Mouse (Mus musculus) MEL (cell line): ENCODE data around the gene Gla. TPM values are rescaled to one million over a fixed set of nuclear protein-coding genes. Genes with fewer than 3 reads are reported as not detected.

Experiments used
- DNase-seq: peaks from one replicate; pipeline ENCODE4 v3.0.0; 2011; ENCODE audit warnings: low read depth, low spot score
- H3K27ac ChIP-seq: 2 replicates; pipeline ENCODE4 v1.5.1; 2012; ENCODE audit warnings: low read depth, mild to moderate bottlenecking, control low read depth, low read length, moderate library complexity; ENCODE audit not compliant: control insufficient read depth
- H3K27me3 ChIP-seq, 2 experiments: fragments of 150-350 bp in 1 of 2; sonication (generic) in 1 of 2; 2 replicates each; pipeline ENCODE4 v1.6.1; 2012; ENCODE audit warnings: low read length in 2 of 2, mild to moderate bottlenecking in 2 of 2, improper control_type of control experiment in 1 of 2, moderate library complexity in 1 of 2; ENCODE audit not compliant: insufficient read depth in 2 of 2, control insufficient read depth in 1 of 2
- H3K36me3 ChIP-seq, 2 experiments: 2 replicates each; pipeline ENCODE4 v1.6.1; 2012 to 2014; ENCODE audit warnings: low read length in 2 of 2, improper control_type of control experiment in 1 of 2, inconsistent platforms in 1 of 2, mild to moderate bottlenecking in 1 of 2; ENCODE audit not compliant: insufficient read depth in 2 of 2, control insufficient read depth in 1 of 2
- H3K4me1 ChIP-seq, 2 experiments: fragments of 150-350 bp in 1 of 2; sonication (generic) in 1 of 2; 2 replicates each; pipeline ENCODE4 v1.6.1; 2012; ENCODE audit warnings: low read length in 2 of 2, improper control_type of control experiment in 1 of 2, mild to moderate bottlenecking in 1 of 2; ENCODE audit not compliant: insufficient read depth in 2 of 2, control insufficient read depth in 1 of 2
- H3K4me3 ChIP-seq, 2 experiments: fragments of 150-350 bp in 1 of 2; sonication (generic) in 1 of 2; 2 replicates each; pipeline ENCODE4 v1.5.1; 2012; ENCODE audit warnings: low read depth in 2 of 2, low read length in 2 of 2, mild to moderate bottlenecking in 2 of 2, moderate library complexity in 2 of 2, control low read depth in 1 of 2, improper control_type of control experiment in 1 of 2; ENCODE audit not compliant: control insufficient read depth in 1 of 2, insufficient read depth in 1 of 2
- H3K79me2 ChIP-seq: 2 replicates; pipeline ENCODE4 v1.6.1; 2012; ENCODE audit warnings: mild to moderate bottlenecking, low read length, moderate library complexity; ENCODE audit not compliant: control insufficient read depth, poor library complexity, insufficient read depth
- H3K9ac ChIP-seq: 2 replicates; pipeline ENCODE4 v1.6.1; 2012; ENCODE audit warnings: low read depth, mild to moderate bottlenecking, control low read depth, low read length, moderate library complexity; ENCODE audit not compliant: control insufficient read depth, poor library complexity, severe bottlenecking
- H3K9me3 ChIP-seq: fragments of 150-350 bp; sonication (generic); replicated peaks from 2 replicates; pipeline ENCODE4 v1.6.1; 2012; ENCODE audit warnings: mild to moderate bottlenecking, low read length, improper control_type of control experiment, moderate library complexity; ENCODE audit not compliant: insufficient read depth
- BHLHE40 ChIP-seq: IDR thresholded peaks from 2 replicates; pipeline ENCODE4 v1.6.1; 2012; ENCODE audit warnings: low read depth, mild to moderate bottlenecking, inconsistent platforms, low read length, improper control_type of control experiment, borderline replicate concordance
- CHD1 ChIP-seq: IDR thresholded peaks from 2 replicates; pipeline ENCODE4 v1.6.1; 2012; ENCODE audit warnings: low read depth, mild to moderate bottlenecking, inconsistent platforms, low read length, improper control_type of control experiment
- CHD2 ChIP-seq: IDR thresholded peaks from 2 replicates; pipeline ENCODE4 v1.6.1; 2011; ENCODE audit warnings: low read length, improper control_type of control experiment
- CTCF ChIP-seq, 3 experiments: IDR thresholded peaks in 2 of 3; conservative IDR thresholded peaks in 1 of 3; 2 replicates each; pipeline ENCODE4 v1.5.1; 2011 to 2012; ENCODE audit warnings: low read length in 3 of 3, low read depth in 2 of 3, mild to moderate bottlenecking in 2 of 3, improper control_type of control experiment in 1 of 3, inconsistent platforms in 1 of 3, mixed read lengths in 1 of 3, moderate library complexity in 1 of 3; ENCODE audit not compliant: control insufficient read depth in 1 of 3, insufficient read depth in 1 of 3, poor library complexity in 1 of 3, severe bottlenecking in 1 of 3
- E2F4 ChIP-seq: IDR thresholded peaks from 2 replicates; pipeline ENCODE4 v1.6.1; 2011; ENCODE audit warnings: low read depth, low read length, improper control_type of control experiment, borderline replicate concordance
- EP300 ChIP-seq, 2 experiments: IDR thresholded peaks; 2 replicates each; pipeline ENCODE4 v1.6.1; 2011; ENCODE audit warnings: improper control_type of control experiment in 2 of 2, low read length in 2 of 2, low read depth in 1 of 2, mild to moderate bottlenecking in 1 of 2
- ETS1 ChIP-seq: IDR thresholded peaks from 2 replicates; pipeline ENCODE4 v1.6.1; 2012; ENCODE audit warnings: low read depth, mild to moderate bottlenecking, inconsistent platforms, low read length, improper control_type of control experiment, moderate library complexity
- GATA1 ChIP-seq: IDR thresholded peaks from 2 replicates; pipeline ENCODE4 v1.6.1; 2011; ENCODE audit warnings: low read depth, low read length, improper control_type of control experiment
- HCFC1 ChIP-seq: IDR thresholded peaks from 2 replicates; pipeline ENCODE4 v1.6.1; 2012; ENCODE audit warnings: low read depth, mild to moderate bottlenecking, inconsistent platforms, low read length, improper control_type of control experiment, moderate library complexity
- JUND ChIP-seq: IDR thresholded peaks from 2 replicates; pipeline ENCODE4 v1.6.1; 2011; ENCODE audit warnings: low read depth, mild to moderate bottlenecking, improper control_type of control experiment, low read length
- KAT2A ChIP-seq: conservative IDR thresholded peaks from 2 replicates; pipeline ENCODE4 v1.6.1; 2012; ENCODE audit warnings: low read depth, low read length, improper control_type of control experiment, inconsistent platforms
- MAFK ChIP-seq: IDR thresholded peaks from 2 replicates; pipeline ENCODE4 v1.6.1; 2011; ENCODE audit warnings: low read depth, mild to moderate bottlenecking, low read length, improper control_type of control experiment, borderline replicate concordance
- MAX ChIP-seq: IDR thresholded peaks from 2 replicates; pipeline ENCODE4 v1.6.1; 2011; ENCODE audit warnings: low read length, improper control_type of control experiment
- MAZ ChIP-seq: IDR thresholded peaks from 2 replicates; pipeline ENCODE4 v1.6.1; 2012; ENCODE audit warnings: low read depth, mild to moderate bottlenecking, inconsistent platforms, low read length, improper control_type of control experiment
- MEF2A ChIP-seq: IDR thresholded peaks from 2 replicates; pipeline ENCODE4 v1.6.1; 2014; ENCODE audit warnings: low read depth, mild to moderate bottlenecking, inconsistent platforms, low read length, improper control_type of control experiment; ENCODE audit not compliant: poor library complexity, insufficient replicate concordance, severe bottlenecking; ENCODE audit errors: extremely low read depth
- MYB ChIP-seq: IDR thresholded peaks from 2 replicates; pipeline ENCODE4 v1.6.1; 2011; ENCODE audit warnings: mild to moderate bottlenecking, low read depth, low read length, improper control_type of control experiment
- MYC ChIP-seq: IDR thresholded peaks from 2 replicates; pipeline ENCODE4 v1.6.1; 2011; ENCODE audit warnings: low read depth, mild to moderate bottlenecking, low read length, improper control_type of control experiment, moderate library complexity
- NELFE ChIP-seq: IDR thresholded peaks from 2 replicates; pipeline ENCODE4 v1.6.1; 2011; ENCODE audit warnings: low read depth, low read length, improper control_type of control experiment
- NRF1 ChIP-seq: IDR thresholded peaks from 2 replicates; pipeline ENCODE4 v1.6.1; 2014; ENCODE audit warnings: low read depth, mild to moderate bottlenecking, inconsistent platforms, low read length, improper control_type of control experiment, moderate library complexity; ENCODE audit not compliant: poor library complexity, insufficient read depth, severe bottlenecking
- POLR2A ChIP-seq, 2 experiments: IDR thresholded peaks; 2 replicates each; pipeline ENCODE4 v1.6.1; 2011 to 2012; ENCODE audit warnings: low read length in 2 of 2, mild to moderate bottlenecking in 2 of 2, control low read depth in 1 of 2, improper control_type of control experiment in 1 of 2, low read depth in 1 of 2, moderate library complexity in 1 of 2; ENCODE audit not compliant: control insufficient read depth in 1 of 2, insufficient read depth in 1 of 2, poor library complexity in 1 of 2
- POLR2AphosphoS2 ChIP-seq: IDR thresholded peaks from 2 replicates; pipeline ENCODE4 v1.6.1; 2011; ENCODE audit warnings: low read length, improper control_type of control experiment
- POLR2AphosphoS5 ChIP-seq: IDR thresholded peaks from 2 replicates; pipeline ENCODE4 v1.6.1; 2012; ENCODE audit warnings: low read depth, borderline replicate concordance, mild to moderate bottlenecking, inconsistent platforms, low read length, moderate library complexity, mixed read lengths
- RAD21 ChIP-seq: IDR thresholded peaks from 2 replicates; pipeline ENCODE4 v1.6.1; 2011; ENCODE audit warnings: mild to moderate bottlenecking, low read depth, low read length, improper control_type of control experiment
- RCOR1 ChIP-seq: IDR thresholded peaks from 2 replicates; pipeline ENCODE4 v1.6.1; 2012; ENCODE audit warnings: low read depth, mild to moderate bottlenecking, inconsistent platforms, low read length, improper control_type of control experiment
- SIN3A ChIP-seq: IDR thresholded peaks from 2 replicates; pipeline ENCODE4 v1.6.1; 2012; ENCODE audit warnings: low read length, improper control_type of control experiment, inconsistent platforms
- SMC3 ChIP-seq: IDR thresholded peaks from 2 replicates; pipeline ENCODE4 v1.6.1; 2011; ENCODE audit warnings: low read depth, low read length, improper control_type of control experiment
- TBP ChIP-seq: IDR thresholded peaks from 2 replicates; pipeline ENCODE4 v1.8.0; 2011; ENCODE audit warnings: low read depth, low read length, improper control_type of control experiment
- TCF12 ChIP-seq: IDR thresholded peaks from 2 replicates; pipeline ENCODE4 v1.6.1; 2014; ENCODE audit warnings: low read depth, mild to moderate bottlenecking, inconsistent platforms, low read length, improper control_type of control experiment, moderate library complexity
- UBTF ChIP-seq: IDR thresholded peaks from 2 replicates; pipeline ENCODE4 v1.6.1; 2012; ENCODE audit warnings: low read depth, mild to moderate bottlenecking, inconsistent platforms, low read length, improper control_type of control experiment, moderate library complexity, borderline replicate concordance; ENCODE audit not compliant: insufficient read depth
- USF1 ChIP-seq: IDR thresholded peaks from 2 replicates; pipeline ENCODE4 v1.6.1; 2014; ENCODE audit warnings: low read depth, mild to moderate bottlenecking, inconsistent platforms, low read length, improper control_type of control experiment, moderate library complexity
- USF2 ChIP-seq, 2 experiments: IDR thresholded peaks; 2 replicates each; pipeline ENCODE4 v1.6.1; 2011 to 2012; ENCODE audit warnings: improper control_type of control experiment in 2 of 2, low read length in 2 of 2, borderline replicate concordance in 1 of 2, inconsistent platforms in 1 of 2, low read depth in 1 of 2, mild to moderate bottlenecking in 1 of 2; ENCODE audit not compliant: insufficient read depth in 1 of 2
- ZC3H11A ChIP-seq: IDR thresholded peaks from 2 replicates; pipeline ENCODE4 v1.6.1; 2012; ENCODE audit warnings: low read depth, mild to moderate bottlenecking, inconsistent platforms, low read length, improper control_type of control experiment
- ZKSCAN1 ChIP-seq: IDR thresholded peaks from 2 replicates; pipeline ENCODE4 v1.6.1; 2012; ENCODE audit warnings: low read depth, mild to moderate bottlenecking, inconsistent platforms, low read length, improper control_type of control experiment, moderate library complexity
- ZMIZ1 ChIP-seq: IDR thresholded peaks from 2 replicates; pipeline ENCODE4 v1.6.1; 2012; ENCODE audit warnings: low read depth, mild to moderate bottlenecking, inconsistent platforms, low read length, improper control_type of control experiment, moderate library complexity
- ZNF384 ChIP-seq: IDR thresholded peaks from 2 replicates; pipeline ENCODE4 v1.6.1; 2012; ENCODE audit warnings: low read depth, mild to moderate bottlenecking, inconsistent platforms, low read length, improper control_type of control experiment
- polyA plus RNA-seq, 2 experiments: library from polyadenylated mRNA; stranded (reverse) in 1 of 2; unstranded in 1 of 2; fragments of >175 nt in 1 of 2; fragments of >200 nt in 1 of 2; gene quantifications; 2 replicates each; pipeline versions ENCODE4 v1.2.1 to v1.2.4; 2012; ENCODE audit warnings: low replicate concordance in 2 of 2, low read depth in 1 of 2; ENCODE audit not compliant: insufficient read length in 2 of 2, insufficient read depth in 1 of 2, missing spikeins in 1 of 2
- total RNA-seq: library from RNA; depleted of rRNA; stranded (reverse); fragments of 300-350 nt; gene quantifications from 2 replicates; pipeline ENCODE4 v1.2.3, GENCODE M21; 2012

Gene Gla
- total and polyA plus RNA-seq, 3 experiments: 10.2 to 17.0 TPM; not detected in 1

- Histone ChIP-seq H3K27ac (peak overlapping the region; percentile 83), H3K79me2 (no peaks in the 10 kb centered on the region), H3K4me1 (peaks cover 18 to 20% of the 10 kb centered on the region in 2 experiments), H3K9ac (peak overlapping the region; percentile 47), H3K27me3 (no peaks in the 10 kb centered on the region), H3K4me3 (peak overlapping the region; percentile 13 to 62), H3K36me3 (peaks cover 0 to 19% of the 10 kb centered on the region in 2 experiments; a peak in 2 of 4 replicates), H3K9me3 (no peaks in the 10 kb centered on the region)
- DNase-seq: peak; percentile 91
- no peak for TF ChIP-seq ZMIZ1
- peak; percentile 58; the same call in 1 of the 2 replicates for TF ChIP-seq USF1
- TF ChIP-seq GATA1: peak; percentile 87
- TF ChIP-seq UBTF: no peak
- no peak for TF ChIP-seq ZC3H11A
- 0 out of 2 replicates have a peak, but pooled peaks have one; percentile 18 for TF ChIP-seq E2F4
- TF ChIP-seq MAZ: 0 out of 2 replicates have a peak, but pooled peaks have one; percentile 47
- TF ChIP-seq MAFK: no peak
- TF ChIP-seq CTCF (IDR thresholded peaks at IDR 0.05 in 2 of 3, conservative IDR thresholded peaks at IDR 0.05 in 1 of 3; ENCODE audit: control insufficient read depth in 1 of 3, insufficient read depth in 1 of 3, low read depth in 2 of 3, low read length in 3 of 3, poor library complexity in 1 of 3, severe bottlenecking in 1 of 3): no peak
- peak; percentile 37; the same call in 1 of the 2 replicates for TF ChIP-seq MEF2A
- peak; percentile 89 to 95 for TF ChIP-seq EP300 (IDR thresholded peaks at IDR 0.05; ENCODE audit: low read depth in 1 of 2, low read length in 2 of 2)
- no peak; the same call in none of the 2 replicates for TF ChIP-seq MYC
- TF ChIP-seq RAD21: no peak
- no peak for TF ChIP-seq CHD1
- TF ChIP-seq MAX: peak; percentile 82
- peak; percentile 79 for TF ChIP-seq ZNF384
- TF ChIP-seq TBP: peak; percentile 60
- peak; percentile 51; the same call in 1 of the 2 replicates for TF ChIP-seq HCFC1
- peak; percentile 11; the same call in 1 of the 2 replicates for TF ChIP-seq KAT2A
- TF ChIP-seq JUND: 0 out of 2 replicates have a peak, but pooled peaks have one; percentile 10
- TF ChIP-seq ETS1: peak; percentile 84
- TF ChIP-seq CHD2: no peak
- TF ChIP-seq TCF12: peak; percentile 90
- TF ChIP-seq RCOR1: peak; percentile 34
- TF ChIP-seq POLR2AphosphoS2: no peak
- TF ChIP-seq POLR2AphosphoS5: no peak
- no peak for TF ChIP-seq USF2 (IDR thresholded peaks at IDR 0.05; ENCODE audit: borderline replicate concordance in 1 of 2, insufficient read depth in 1 of 2, low read depth in 1 of 2, low read length in 2 of 2)
- no peak for TF ChIP-seq SMC3
- peak; percentile 78 for TF ChIP-seq MYB
- TF ChIP-seq POLR2A (IDR thresholded peaks at IDR 0.05; ENCODE audit: control insufficient read depth in 1 of 2, insufficient read depth in 1 of 2, low read depth in 1 of 2, low read length in 2 of 2, poor library complexity in 1 of 2): no peak
- peak; percentile 42; the same call in 1 of the 2 replicates for TF ChIP-seq NELFE
- TF ChIP-seq ZKSCAN1: no peak
- TF ChIP-seq SIN3A: peak; percentile 64; the same call in 1 of the 2 replicates
- TF ChIP-seq BHLHE40: 0 out of 2 replicates have a peak, but pooled peaks have one; percentile 31
- TF ChIP-seq NRF1: no peak
These were observed 40.3 kb upstream of the Gla start for GRCm38 (mm10) chrX:134641000-134641760.
